Mouse (Mus musculus) right cerebral cortex, postnatal 36 days (tissue): ENCODE measurements around the gene Rpl6.

Source experiments
- DNase-seq, 2 experiments: peaks; one replicate each; pipeline ENCODE4 v3.0.0; 2022; ENCODE audit warnings: low spot score in 2 of 2, mixed read lengths in 1 of 2

Rpl6 gene

GRCm38 (mm10) chr5:121204132-121205089, at the start of gene Rpl6:
TSS of gene Rpl6 (plus strand) at chr5:121204481.
- DNase-seq = peak; percentile 70 to 74

DNA sequence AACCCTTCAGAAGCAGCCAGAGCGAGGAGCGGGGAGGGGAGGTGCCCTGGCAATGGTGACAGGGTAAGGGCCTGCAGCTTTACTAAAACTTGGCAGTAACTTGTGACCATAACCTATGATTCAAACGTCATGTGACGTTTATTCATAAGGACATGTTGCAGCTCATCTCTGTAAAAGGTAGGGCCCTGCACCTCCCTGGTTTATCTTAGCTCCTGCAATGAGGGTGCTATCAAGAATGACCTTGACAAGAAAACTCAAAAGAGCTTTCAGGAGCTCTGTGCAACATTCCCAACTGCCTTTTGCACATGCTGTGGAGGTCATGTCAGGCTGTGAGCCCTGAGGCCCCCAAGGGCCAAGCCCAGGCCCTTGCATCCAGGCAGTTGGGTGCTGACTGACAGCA, 48.2 kb upstream of the Rpl6 start:
- no peak for DNase-seq

DNA sequence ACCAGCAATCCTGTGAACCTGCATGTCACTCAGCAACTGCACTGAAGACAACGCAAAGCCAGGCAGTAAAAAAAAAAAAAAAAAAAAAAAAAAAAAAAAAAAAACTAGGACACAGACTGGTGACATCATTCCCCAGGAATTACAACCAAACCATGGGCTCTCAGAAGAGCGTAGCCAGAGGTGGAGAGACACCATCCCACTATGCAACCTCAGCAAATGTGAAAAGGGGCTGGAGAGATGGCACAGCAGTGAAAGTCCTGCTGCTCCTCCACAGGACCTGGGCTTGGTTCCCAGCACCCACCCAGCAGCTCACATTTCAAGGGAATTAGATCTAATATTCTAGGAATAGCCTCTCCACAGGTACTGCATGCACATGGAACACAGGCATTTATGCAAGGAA, 47.3 kb upstream of the Rpl6 start:
- DNase-seq = no peak

DNA sequence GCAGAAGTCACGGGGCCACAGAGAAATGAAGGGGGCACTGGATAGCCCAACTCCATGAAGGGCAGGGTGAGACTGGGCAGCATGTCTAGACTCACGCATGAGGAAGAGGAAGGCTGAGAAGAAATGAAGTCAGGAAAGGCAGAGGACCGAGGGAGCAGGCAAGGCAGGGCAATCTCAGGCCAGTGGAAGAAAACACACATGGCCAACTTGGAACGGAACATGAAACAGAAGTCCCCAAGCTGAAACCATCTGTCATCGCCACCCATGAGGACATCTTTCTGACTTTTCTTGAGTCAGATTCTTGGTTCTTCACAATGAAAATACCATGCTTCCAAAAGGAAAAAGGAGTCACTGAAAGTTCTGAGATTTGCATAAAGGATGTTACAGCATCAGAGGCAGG, 46.8 kb upstream of the Rpl6 start:
- no peak for DNase-seq

DNA sequence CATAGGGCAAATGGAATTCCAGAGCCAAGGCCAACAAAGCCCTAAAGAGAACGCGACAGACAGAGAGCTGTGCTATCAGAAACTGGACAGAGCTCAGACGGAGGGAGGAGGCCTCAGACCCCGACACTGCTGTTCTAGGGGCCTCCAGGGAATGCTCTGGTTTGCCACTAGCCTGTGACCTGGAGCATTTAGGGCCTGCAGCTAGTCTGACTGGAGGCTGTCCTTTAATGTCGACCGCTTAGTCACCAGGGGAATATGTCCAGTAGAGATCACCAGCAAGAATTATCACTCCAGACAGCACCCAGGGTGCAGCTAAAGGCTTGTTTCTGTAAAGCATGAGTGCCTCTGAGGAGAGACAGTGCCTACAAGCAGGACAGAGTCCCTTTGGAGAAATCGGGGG, 45.3 kb upstream of the Rpl6 start:
- DNase-seq = no peak

GRCm38 (mm10) chr5:121162285-121162684, 42.0 kb upstream of the Rpl6 start:
- no peak for DNase-seq

- no peak for DNase-seq
Measured at GRCm38 (mm10) chr5:121162923-121163322, 41.4 kb upstream of the Rpl6 start.

GRCm38 (mm10) chr5:121166884-121167283, 37.4 kb upstream of the Rpl6 start:
- DNase-seq = no peak

DNA sequence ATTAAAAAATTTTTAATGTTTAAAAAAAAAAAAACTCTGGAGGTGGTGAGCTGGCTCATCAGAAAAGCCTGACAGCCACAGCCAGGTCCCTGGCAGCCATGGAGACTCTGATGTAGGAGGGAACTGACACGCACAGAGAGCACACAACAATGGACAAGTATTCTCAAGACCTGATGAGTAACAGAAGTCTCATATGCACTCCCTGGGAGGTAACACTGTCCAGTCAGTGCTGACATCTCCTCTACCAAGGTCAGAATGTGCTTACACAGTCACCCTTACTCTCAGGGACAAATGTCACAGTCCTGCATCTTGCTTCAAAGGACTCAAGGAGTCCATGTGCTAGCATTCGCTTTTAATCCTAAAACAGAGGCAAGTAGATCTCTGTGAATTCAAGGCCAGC, 34.7 kb upstream of the Rpl6 start:
- no peak for DNase-seq

DNA sequence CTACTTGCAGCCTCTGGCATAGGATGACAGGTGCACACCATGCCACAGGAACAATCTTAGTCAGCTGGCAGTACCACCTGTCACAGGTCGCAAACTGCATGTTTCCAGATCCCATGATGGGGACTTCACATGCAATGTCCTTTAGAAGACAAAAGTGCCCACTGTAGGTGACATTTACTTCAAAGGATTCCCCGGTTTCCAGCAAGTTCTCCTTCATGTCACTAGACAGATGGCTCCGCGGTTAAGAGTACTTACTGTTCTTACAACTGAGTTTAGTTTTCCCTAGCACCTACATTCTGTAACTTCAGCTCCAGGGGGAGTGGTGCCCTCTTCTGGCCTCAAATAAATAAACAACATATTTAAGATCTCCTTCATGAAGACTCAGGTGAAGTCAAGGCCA, 31.4 kb upstream of the Rpl6 start:
- no peak for DNase-seq

GRCm38 (mm10) chr5:121179077-121179857, 25.0 kb upstream of the Rpl6 start:
- no peak for DNase-seq

GRCm38 (mm10) chr5:121183269-121183668, 21.0 kb upstream of the Rpl6 start:
- DNase-seq = no peak

DNA sequence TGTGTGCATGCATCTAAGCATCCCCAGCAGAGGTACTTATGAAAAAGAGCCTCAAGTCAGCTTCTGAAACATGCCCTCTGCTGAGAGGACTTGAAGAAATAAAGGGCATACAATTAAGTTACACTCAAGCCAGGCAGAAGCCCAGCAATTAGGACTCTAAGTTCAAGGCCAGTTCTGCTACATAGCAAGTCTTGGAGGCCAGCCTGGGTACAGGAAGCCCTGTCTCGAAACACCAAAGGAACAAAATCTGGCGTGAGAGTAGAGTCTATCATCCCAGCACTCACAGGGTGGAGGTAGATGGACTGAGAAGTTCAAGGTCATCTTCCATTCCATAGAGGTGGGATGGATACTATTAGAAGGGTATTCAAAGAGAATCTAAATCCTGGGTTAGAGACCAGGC, 19.9 kb upstream of the Rpl6 start:
- DNase-seq = no peak

GRCm38 (mm10) chr5:121184945-121185551, 19.2 kb upstream of the Rpl6 start:
- no peak for DNase-seq

GRCm38 (mm10) chr5:121187580-121188001, 16.7 kb upstream of the Rpl6 start:
- no peak for DNase-seq

DNA sequence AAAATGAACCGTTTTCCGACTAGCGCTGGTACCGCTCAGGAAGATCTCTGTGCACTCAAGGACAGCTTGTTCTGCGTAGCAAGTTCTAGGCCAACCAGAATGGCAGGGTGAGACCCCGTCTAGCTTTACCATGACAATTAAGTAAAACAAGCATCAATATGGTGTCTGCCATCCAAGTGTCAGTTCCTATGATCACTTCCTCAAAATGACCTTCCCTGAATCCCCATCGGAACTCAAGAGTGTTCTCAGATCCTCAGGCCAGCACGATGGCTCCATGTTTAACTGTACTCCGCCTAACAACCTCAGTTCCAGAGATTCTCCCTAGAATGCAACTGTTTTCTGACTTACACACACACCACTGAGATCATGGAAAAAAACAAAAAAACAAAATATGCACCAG, 16.0 kb upstream of the Rpl6 start:
- DNase-seq = no peak

DNA sequence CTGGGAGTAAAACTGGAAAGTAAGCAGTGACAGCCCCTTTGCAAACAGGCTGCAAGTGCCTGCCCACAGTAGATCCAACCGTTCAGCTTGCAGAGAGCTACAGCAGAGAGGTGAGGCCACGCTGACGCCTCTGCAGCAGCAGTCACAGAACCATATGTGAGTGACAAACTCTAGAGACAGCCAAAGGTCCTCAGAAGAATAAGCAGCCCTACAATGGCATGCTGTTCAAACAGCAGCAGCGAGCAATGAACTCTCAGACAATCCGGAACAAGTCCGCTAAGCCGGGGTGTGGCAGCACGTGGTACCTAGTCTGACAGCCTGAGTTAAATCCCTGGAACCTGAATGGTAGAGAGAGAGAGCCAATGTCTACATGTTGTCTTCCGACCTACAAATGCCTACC, 15.1 kb upstream of the Rpl6 start:
- DNase-seq = no peak

DNA sequence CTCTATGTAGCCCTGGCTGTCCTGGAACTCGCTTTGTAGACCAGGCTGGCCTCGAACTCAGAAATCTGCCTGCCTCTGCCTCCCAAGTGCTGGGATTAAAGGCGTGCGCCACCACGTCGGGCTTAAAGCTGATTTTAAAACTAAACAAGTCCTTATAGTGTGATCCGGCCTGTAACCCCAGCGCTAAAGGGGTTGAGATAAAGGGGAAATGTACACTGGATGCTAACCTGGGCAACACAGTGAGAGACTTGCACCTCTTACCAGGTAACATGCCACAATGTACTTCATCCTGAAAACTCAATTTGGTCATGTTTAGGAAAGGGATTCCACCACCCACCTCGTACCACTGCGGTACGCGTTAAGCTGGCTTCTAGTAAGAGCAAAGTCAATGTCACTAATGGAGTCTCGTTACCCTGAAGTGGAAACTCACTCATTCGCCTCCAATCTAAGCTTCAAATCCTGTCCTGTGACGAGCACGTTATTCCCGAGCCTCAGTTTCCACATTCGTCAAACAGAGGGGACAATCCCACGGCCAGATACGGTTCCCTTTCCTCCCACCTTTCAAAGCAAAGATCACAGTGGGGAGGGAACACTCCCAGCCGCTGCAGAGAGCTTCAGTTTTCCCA, 14.0 kb upstream of the Rpl6 start:
- DNase-seq = no peak

GRCm38 (mm10) chr5:121190836-121191583, 13.3 kb upstream of the Rpl6 start, which contains the start of gene Ptpn11:
TSS of gene Ptpn11 (minus strand) at chr5:121191397.
- peak; percentile 69 to 75 for DNase-seq

GRCm38 (mm10) chr5:121191584-121191906, 12.7 kb upstream of the Rpl6 start:
- no peak for DNase-seq

- DNase-seq = no peak
Measured at GRCm38 (mm10) chr5:121194173-121194572, 10.1 kb upstream of the Rpl6 start.
